Mouse (Mus musculus): ENCODE measurements around the gene Gprc5b. TPM values are rescaled to one million over a fixed set of nuclear protein-coding genes. Genes with fewer than 3 reads are reported as not detected.

The Gprc5b gene
- polyA plus RNA-seq, 1 experiment from 2014 or later = 13.2 TPM

- WGBS = 83% methylated on average over 19 of the region's 19 CpGs
- no peaks in the 10 kb centered on the region for H3K27me3 ChIP-seq
- no peak overlapping the region for H3K9ac ChIP-seq
- H3K4me1 ChIP-seq = peaks cover 19% of the 10 kb centered on the region
- no peaks in the 10 kb centered on the region for H3K9me3 ChIP-seq (replicated peaks)
- H3K4me3 ChIP-seq = no peak overlapping the region
- ATAC-seq (ENCODE audit: low FRiP score) = 0 out of 2 replicates have a peak, but pooled peaks have one; percentile 33
- peaks cover 35% of the 10 kb centered on the region for H3K36me3 ChIP-seq
- H3K27ac ChIP-seq = 0 out of 2 replicates have a peak overlapping the region, but pooled peaks have one; percentile 12
- no peak overlapping the region for H3K4me2 ChIP-seq (replicated peaks)
Measured at GRCm38 (mm10) chr7:118983961-118984360, 11.1 kb downstream of the Gprc5b start.

GRCm38 (mm10) chr7:118982586-118982985 lies 12.4 kb downstream of the Gprc5b start:
- H3K9me3 ChIP-seq (replicated peaks) = no peaks in the 10 kb centered on the region
- H3K4me2 ChIP-seq (replicated peaks) = no peak overlapping the region
- H3K27me3 ChIP-seq = no peaks in the 10 kb centered on the region
- ATAC-seq (ENCODE audit: low FRiP score) = no peak
- peaks cover 24% of the 10 kb centered on the region for H3K4me1 ChIP-seq
- H3K36me3 ChIP-seq = peaks cover 41% of the 10 kb centered on the region
- H3K9ac ChIP-seq = no peak overlapping the region
- 82% methylated on average over 4 of the region's 4 CpGs for whole genome bisulfite sequencing
- H3K4me3 ChIP-seq = no peak overlapping the region
- no peak overlapping the region for H3K27ac ChIP-seq

GRCm38 (mm10) chr7:118981831-118982230 lies 13.2 kb downstream of the Gprc5b start:
- Histone ChIP-seq H3K27ac (no peak overlapping the region), H3K4me2 (replicated peaks) (no peak overlapping the region), H3K9me3 (replicated peaks) (no peaks in the 10 kb centered on the region), H3K27me3 (no peaks in the 10 kb centered on the region), H3K4me3 (no peak overlapping the region), H3K36me3 (peaks cover 41% of the 10 kb centered on the region), H3K9ac (no peak overlapping the region), H3K4me1 (peaks cover 30% of the 10 kb centered on the region)
- ATAC-seq (ENCODE audit: low FRiP score) = no peak
- 92% methylated on average over 5 of the region's 5 CpGs for WGBS

- WGBS = 74% methylated on average over 4 of the region's 4 CpGs
- ATAC-seq (ENCODE audit: low FRiP score) = no peak
- H3K9me3 ChIP-seq (replicated peaks) = no peaks in the 10 kb centered on the region
- H3K27me3 ChIP-seq = no peaks in the 10 kb centered on the region
- no peak overlapping the region for H3K4me2 ChIP-seq (replicated peaks)
- H3K27ac ChIP-seq = no peak overlapping the region
- H3K9ac ChIP-seq = no peak overlapping the region
- H3K36me3 ChIP-seq = peaks cover 41% of the 10 kb centered on the region
- H3K4me3 ChIP-seq = no peak overlapping the region
- H3K4me1 ChIP-seq = peaks cover 30% of the 10 kb centered on the region
Measured at GRCm38 (mm10) chr7:118981346-118981745, 13.7 kb downstream of the Gprc5b start.

- Histone ChIP-seq H3K4me3 (no peak overlapping the region), H3K4me1 (peaks cover 28% of the 10 kb centered on the region), H3K27ac (no peak overlapping the region), H3K27me3 (no peaks in the 10 kb centered on the region), H3K9me3 (replicated peaks) (no peaks in the 10 kb centered on the region), H3K36me3 (peaks cover 49% of the 10 kb centered on the region), H3K9ac (no peak overlapping the region), H3K4me2 (replicated peaks) (no peak overlapping the region)
- no peak for ATAC-seq (ENCODE audit: low FRiP score)
- 83% methylated on average over 9 of the region's 9 CpGs for whole genome bisulfite sequencing
Measured at GRCm38 (mm10) chr7:118979708-118980107, 15.3 kb downstream of the Gprc5b start.

- H3K9me3 ChIP-seq (replicated peaks) = no peaks in the 10 kb centered on the region
- H3K4me1 ChIP-seq = peaks cover 34% of the 10 kb centered on the region
- no peak overlapping the region for H3K4me2 ChIP-seq (replicated peaks)
- H3K27ac ChIP-seq = no peak overlapping the region
- H3K36me3 ChIP-seq = peaks cover 53% of the 10 kb centered on the region
- H3K4me3 ChIP-seq = no peak overlapping the region
- no peaks in the 10 kb centered on the region for H3K27me3 ChIP-seq
- ATAC-seq (ENCODE audit: low FRiP score) = no peak
- H3K9ac ChIP-seq = no peak overlapping the region
- 85% methylated on average over 7 of the region's 7 CpGs for WGBS
Measured at GRCm38 (mm10) chr7:118979121-118979520, 15.9 kb downstream of the Gprc5b start.

GRCm38 (mm10) chr7:118977167-118977543 lies 17.9 kb downstream of the Gprc5b start:
- Histone ChIP-seq H3K27ac (peak overlapping the region; percentile 60), H3K9me3 (replicated peaks) (no peaks in the 10 kb centered on the region), H3K4me2 (replicated peaks) (no peak overlapping the region), H3K4me3 (no peak overlapping the region), H3K27me3 (no peaks in the 10 kb centered on the region), H3K36me3 (peaks cover 38% of the 10 kb centered on the region), H3K4me1 (peaks cover 53% of the 10 kb centered on the region), H3K9ac (no peak overlapping the region)
- 79% methylated on average over 10 of the region's 10 CpGs for WGBS
- no peak for ATAC-seq (ENCODE audit: low FRiP score)

GRCm38 (mm10) chr7:118976414-118977166 lies 18.4 kb downstream of the Gprc5b start:
- no peaks in the 10 kb centered on the region for H3K9me3 ChIP-seq (replicated peaks)
- H3K4me3 ChIP-seq = peak overlapping the region; percentile 19
- WGBS = 28% methylated on average over 14 of the region's 14 CpGs
- peak overlapping the region; percentile 45; the same call in 1 of the 2 replicates for H3K9ac ChIP-seq
- ATAC-seq (ENCODE audit: low FRiP score) = peak; percentile 59
- H3K4me1 ChIP-seq = peaks cover 53% of the 10 kb centered on the region
- peak overlapping the region; percentile 41 for H3K4me2 ChIP-seq (replicated peaks)
- no peaks in the 10 kb centered on the region for H3K27me3 ChIP-seq
- H3K36me3 ChIP-seq = peaks cover 35% of the 10 kb centered on the region
- peak overlapping the region; percentile 60 for H3K27ac ChIP-seq

GRCm38 (mm10) chr7:118975837-118976236 lies 19.2 kb downstream of the Gprc5b start:
- ATAC-seq (ENCODE audit: low FRiP score) = no peak
- no peak overlapping the region for H3K9ac ChIP-seq
- no peak overlapping the region for H3K27ac ChIP-seq
- H3K9me3 ChIP-seq (replicated peaks) = no peaks in the 10 kb centered on the region
- H3K27me3 ChIP-seq = no peaks in the 10 kb centered on the region
- H3K4me3 ChIP-seq = peak overlapping the region; percentile 19; the same call in 1 of the 2 replicates
- peak overlapping the region; percentile 41 for H3K4me2 ChIP-seq (replicated peaks)
- WGBS = 80% methylated on average over 3 of the region's 3 CpGs
- peaks cover 53% of the 10 kb centered on the region for H3K4me1 ChIP-seq
- peaks cover 37% of the 10 kb centered on the region for H3K36me3 ChIP-seq

- 79% methylated on average over 4 of the region's 4 CpGs for WGBS
- Histone ChIP-seq H3K4me2 (replicated peaks) (no peak overlapping the region), H3K9ac (no peak overlapping the region), H3K36me3 (peaks cover 34% of the 10 kb centered on the region), H3K4me3 (no peak overlapping the region), H3K27me3 (no peaks in the 10 kb centered on the region), H3K4me1 (peaks cover 50% of the 10 kb centered on the region), H3K27ac (no peak overlapping the region), H3K9me3 (replicated peaks) (no peaks in the 10 kb centered on the region)
- no peak for ATAC-seq (ENCODE audit: low FRiP score)
Measured at GRCm38 (mm10) chr7:118973377-118973776, 21.6 kb downstream of the Gprc5b start.

GRCm38 (mm10) chr7:118972306-118972705 lies 22.7 kb downstream of the Gprc5b start:
- Histone ChIP-seq H3K9me3 (replicated peaks) (no peaks in the 10 kb centered on the region), H3K4me1 (peaks cover 40% of the 10 kb centered on the region), H3K27ac (peak overlapping the region; percentile 52; the same call in 1 of the 2 replicates), H3K4me3 (no peak overlapping the region), H3K36me3 (peaks cover 31% of the 10 kb centered on the region), H3K27me3 (no peaks in the 10 kb centered on the region), H3K9ac (no peak overlapping the region), H3K4me2 (replicated peaks) (no peak overlapping the region)
- WGBS = 44% methylated on average over 5 of the region's 5 CpGs
- ATAC-seq (ENCODE audit: low FRiP score) = peak; percentile 43

- no peak overlapping the region for H3K9ac ChIP-seq
- no peak overlapping the region for H3K4me2 ChIP-seq (replicated peaks)
- no peak overlapping the region for H3K27ac ChIP-seq
- no peaks in the 10 kb centered on the region for H3K27me3 ChIP-seq
- 83% methylated on average over 8 of the region's 8 CpGs for WGBS
- ATAC-seq (ENCODE audit: low FRiP score) = no peak
- no peak overlapping the region for H3K4me3 ChIP-seq
- H3K4me1 ChIP-seq = peaks cover 32% of the 10 kb centered on the region
- peaks cover 31% of the 10 kb centered on the region for H3K36me3 ChIP-seq
- no peaks in the 10 kb centered on the region for H3K9me3 ChIP-seq (replicated peaks)
Measured at GRCm38 (mm10) chr7:118971499-118971898, 23.5 kb downstream of the Gprc5b start.

- Histone ChIP-seq H3K9me3 (replicated peaks) (no peaks in the 10 kb centered on the region), H3K4me1 (peaks cover 25% of the 10 kb centered on the region), H3K36me3 (peaks cover 15% of the 10 kb centered on the region; the same call in 1 of the 2 replicates), H3K27ac (no peak overlapping the region), H3K4me3 (no peak overlapping the region), H3K27me3 (no peaks in the 10 kb centered on the region), H3K4me2 (replicated peaks) (no peak overlapping the region), H3K9ac (no peak overlapping the region)
- WGBS = 95% methylated on average over 3 of the region's 3 CpGs
- no peak for ATAC-seq (ENCODE audit: low FRiP score)
Measured at GRCm38 (mm10) chr7:118968870-118969269, 26.1 kb downstream of the Gprc5b start.
